Mouse (Mus musculus): ENCODE measurements around the gene Pacsin3.

DNA sequence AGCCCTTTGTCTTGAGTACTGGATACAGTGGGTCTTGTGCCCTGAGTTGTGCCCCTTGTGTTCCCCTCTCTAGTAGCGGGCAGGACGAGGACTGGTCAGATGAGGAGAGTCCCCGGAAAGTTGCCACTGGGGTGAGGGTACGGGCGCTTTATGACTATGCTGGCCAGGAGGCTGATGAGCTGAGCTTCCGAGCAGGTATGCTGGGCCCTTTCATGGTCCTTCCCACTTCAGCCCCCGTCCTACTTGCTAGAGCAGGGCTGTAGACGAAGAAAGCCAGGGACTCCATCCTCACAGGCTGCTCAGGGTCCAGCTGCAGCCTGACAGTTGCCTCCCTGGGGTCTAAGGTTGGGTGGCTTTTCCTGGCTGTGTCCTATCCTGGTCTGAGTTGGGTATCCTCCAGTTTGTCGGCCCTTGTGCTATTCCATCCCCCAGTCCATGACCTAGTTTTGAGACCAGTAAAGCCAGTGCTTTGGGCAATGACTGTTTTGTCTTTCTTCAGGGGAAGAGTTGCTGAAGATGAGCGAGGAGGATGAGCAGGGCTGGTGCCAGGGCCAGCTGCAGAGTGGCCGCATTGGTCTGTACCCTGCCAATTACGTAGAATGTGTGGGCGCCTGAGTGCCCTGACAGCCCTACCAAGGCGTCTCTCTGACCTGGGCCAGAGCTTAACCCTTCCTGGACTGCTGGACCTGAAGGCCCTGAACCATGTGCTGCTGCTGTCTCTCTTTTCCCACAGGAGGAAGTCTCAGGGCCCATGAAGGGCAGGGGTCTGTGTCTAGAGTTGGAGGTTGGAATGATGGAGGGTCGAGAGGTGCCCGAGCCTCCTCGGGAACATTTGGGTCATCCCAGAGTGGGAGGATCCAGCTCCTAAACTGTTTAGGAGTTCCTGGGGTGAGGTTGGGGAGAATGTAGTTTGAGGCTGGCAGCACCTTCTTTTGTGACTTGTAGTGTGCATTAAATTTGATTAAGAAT lies 8.2 kb downstream of the Pacsin3 start:
- TF ChIP-seq CTCF (IDR thresholded peaks at IDR 0.05; ENCODE audit: low read depth) = no peak
- TF ChIP-seq EP300 (IDR thresholded peaks at IDR 0.05; ENCODE audit: low read depth) = no peak
